Mouse (Mus musculus): ENCODE data around the gene Scd4. TPM values are rescaled to one million over a fixed set of nuclear protein-coding genes. Genes with fewer than 3 reads are reported as not detected.

Scd4 gene
- 0.04 and 0.09 TPM in 2 replicates for polyA plus RNA-seq (2012; rRNA removed; ENCODE audit: low replicate concordance)

DNA sequence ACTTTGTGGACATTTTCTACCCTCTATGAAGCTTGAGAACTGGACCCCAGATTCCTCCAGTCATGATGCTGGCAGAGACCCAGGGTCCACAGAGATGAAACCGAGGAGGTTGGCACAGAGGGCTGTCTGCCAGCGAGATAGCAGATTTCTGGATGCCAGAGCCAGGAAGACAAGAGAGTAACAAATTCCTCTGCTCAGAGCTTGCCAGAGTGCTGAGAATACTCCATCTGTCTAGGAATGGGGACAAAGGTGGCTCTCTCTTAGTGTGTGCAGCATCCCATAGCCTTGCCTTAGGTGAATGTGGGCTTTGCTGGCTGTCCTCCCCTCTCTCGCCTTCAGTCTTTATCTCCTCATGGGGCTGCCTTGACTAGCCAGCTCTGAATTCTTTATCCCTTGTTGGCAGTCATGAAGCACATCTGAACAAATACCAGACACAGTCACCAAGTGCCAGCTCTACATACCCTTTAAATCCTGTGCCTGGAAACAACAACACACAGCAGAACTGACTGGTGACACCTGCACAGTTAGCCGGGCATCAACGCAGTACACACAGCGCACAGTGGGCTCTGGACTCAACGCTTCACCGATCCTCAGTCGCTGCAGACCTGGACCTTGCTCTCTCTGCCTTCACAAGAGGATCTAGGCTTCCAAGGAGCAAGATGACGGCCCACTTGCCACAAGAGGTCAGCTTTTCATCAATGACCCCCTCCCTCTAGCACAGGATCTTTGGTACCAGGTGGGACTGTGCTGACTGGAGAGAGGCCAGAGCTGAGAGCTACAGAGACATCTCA is at the start of gene Scd4:
Gene Scd4 (plus strand): TSS at position 260 of the 791 bp plus-strand sequence.

DNA sequence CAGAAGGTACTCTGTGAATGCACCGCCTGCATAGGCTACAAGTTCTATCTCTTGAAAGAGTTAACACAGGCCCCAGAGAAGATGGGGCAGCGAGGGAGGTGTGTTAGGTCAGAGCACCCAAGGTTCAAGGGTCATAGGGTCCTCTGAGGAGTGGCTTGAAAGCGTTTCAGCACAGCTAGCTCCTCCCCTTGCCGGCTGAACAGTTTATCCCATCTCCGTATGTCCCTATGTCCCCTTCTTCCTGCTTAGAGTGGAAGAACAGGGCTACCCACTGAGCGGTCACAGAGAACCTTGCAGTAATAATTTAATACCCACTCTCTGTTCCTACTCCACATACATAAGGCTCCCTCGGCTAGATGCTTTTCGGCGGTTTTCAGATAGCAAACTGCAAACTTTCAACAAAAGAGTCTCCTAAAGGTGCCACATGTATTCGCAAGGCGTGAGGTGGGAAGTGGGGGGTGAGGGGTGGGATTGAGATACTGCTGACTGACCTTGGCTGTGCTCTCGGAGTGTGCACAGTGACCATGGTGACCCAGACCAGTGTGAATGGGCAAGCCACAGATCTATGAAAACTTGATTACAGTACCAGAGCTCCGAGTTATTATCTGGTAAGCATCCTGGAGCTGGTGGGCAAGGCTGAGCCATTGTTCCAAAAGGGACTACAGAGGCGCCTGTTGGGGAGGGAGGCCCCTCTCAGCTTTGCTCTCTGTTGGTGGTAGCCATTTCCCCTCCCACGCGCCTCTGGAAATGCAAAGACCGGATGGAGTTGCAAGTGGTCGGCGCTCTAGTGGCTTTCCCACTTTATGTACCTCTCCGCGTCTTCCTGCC is 39.7 kb upstream of the Scd4 start, which contains the start of gene Scd2:
Gene Scd2 (plus strand): TSS at position 734 of the 828 bp plus-strand sequence.

Other genes with a start within 250 kb of the Scd4 start
- 3.8 and 4.6 TPM in 2 replicates for gene Chuk, start 225.6 kb upstream of the Scd4 start, polyA plus RNA-seq (2012; rRNA removed; ENCODE audit: low replicate concordance)
- 1.5 and 1.6 TPM in 2 replicates for gene Cwf19l1, start 197.2 kb upstream of the Scd4 start, polyA plus RNA-seq (2012; rRNA removed; ENCODE audit: low replicate concordance)
- 8.9 and 11.8 TPM in 2 replicates for gene Bloc1s2, start 186.6 kb upstream of the Scd4 start, polyA plus RNA-seq (2012; rRNA removed; ENCODE audit: low replicate concordance)
- gene Pkd2l1, start 140.7 kb upstream of the Scd4 start, polyA plus RNA-seq (2012; rRNA removed; ENCODE audit: low replicate concordance): 0.02 and 0.08 TPM in 2 replicates
- gene Scd3, start 129.8 kb upstream of the Scd4 start, polyA plus RNA-seq (2012; rRNA removed; ENCODE audit: low replicate concordance): not detected in 2 replicates
- 9.5 and 29.2 TPM in 2 replicates for gene Scd2, start 39.4 kb upstream of the Scd4 start, polyA plus RNA-seq (2012; rRNA removed; ENCODE audit: low replicate concordance)
- gene Scd1, start 74.8 kb downstream of the Scd4 start, polyA plus RNA-seq (2012; rRNA removed; ENCODE audit: low replicate concordance): 43.2 and 112 TPM in 2 replicates
- gene Wnt8b, start 160.4 kb downstream of the Scd4 start, polyA plus RNA-seq (2012; rRNA removed; ENCODE audit: low replicate concordance): not detected in 2 replicates
- gene Sec31b, start 212.8 kb downstream of the Scd4 start, polyA plus RNA-seq (2012; rRNA removed; ENCODE audit: low replicate concordance): 0.69 and 2.8 TPM in 2 replicates
- not detected in 2 replicates for gene Gm20538, start 219.7 kb downstream of the Scd4 start, polyA plus RNA-seq (2012; rRNA removed; ENCODE audit: low replicate concordance)
- 634 and 747 TPM in 2 replicates for gene Ndufb8, start 222.3 kb downstream of the Scd4 start, polyA plus RNA-seq (2012; rRNA removed; ENCODE audit: low replicate concordance)
- 7.2 and 9.6 TPM in 2 replicates for gene Hif1an, start 229.8 kb downstream of the Scd4 start, polyA plus RNA-seq (2012; rRNA removed; ENCODE audit: low replicate concordance)

Measured in duodenum, adult 2 months (tissue).